Mouse (Mus musculus) C2C12 (cell line): ENCODE results near the gene Zfp13. TPM values are rescaled to one million over a fixed set of nuclear protein-coding genes. Genes with fewer than 3 reads are reported as not detected.

Experiments used
- H3K27me3 ChIP-seq: one replicate; pipeline ENCODE4 v1.6.1; 2011; ENCODE audit not compliant: control insufficient read depth, insufficient read depth, insufficient read length
- H3K36me3 ChIP-seq: one replicate; pipeline ENCODE4 v1.6.1; 2011; ENCODE audit not compliant: control insufficient read depth, insufficient read depth
- H3K4me3 ChIP-seq: one replicate; pipeline ENCODE4 v1.5.1; 2011; ENCODE audit warnings: mild to moderate bottlenecking, control low read depth; ENCODE audit not compliant: poor library complexity, insufficient read depth, severe bottlenecking
- H3K79me2 ChIP-seq: one replicate; pipeline ENCODE4 v1.6.1; 2011; ENCODE audit not compliant: control insufficient read depth, insufficient read depth
- H3K79me3 ChIP-seq: one replicate; pipeline ENCODE4 v1.6.1; 2011; ENCODE audit warnings: low read depth, control low read depth
- H3ac ChIP-seq: one replicate; pipeline ENCODE3; 2011; ENCODE audit warnings: low read depth; ENCODE audit not compliant: control insufficient read depth, insufficient read length
- CEBPB ChIP-seq: IDR thresholded peaks from one replicate; pipeline ENCODE4 v1.6.1; 2011; ENCODE audit warnings: low read depth, mild to moderate bottlenecking, control low read depth, moderate library complexity
- CTCF ChIP-seq: IDR thresholded peaks from one replicate; pipeline ENCODE4 v1.5.1; 2011; ENCODE audit not compliant: control insufficient read depth, insufficient read depth, insufficient read length
- FOSL1 ChIP-seq: IDR thresholded peaks from one replicate; pipeline ENCODE4 v1.8.0; 2011; ENCODE audit warnings: mild to moderate bottlenecking, low read length; ENCODE audit not compliant: poor library complexity, insufficient read depth, severe bottlenecking
- MAX ChIP-seq: IDR thresholded peaks from one replicate; pipeline ENCODE4 v1.6.1; 2011; ENCODE audit warnings: mild to moderate bottlenecking, control low read depth
- MYOD1 ChIP-seq: IDR thresholded peaks from one replicate; pipeline ENCODE4 v1.6.1; 2011; ENCODE audit warnings: low read depth; ENCODE audit not compliant: control insufficient read depth, insufficient read length
- MYOG ChIP-seq: IDR thresholded peaks from one replicate; pipeline ENCODE4 v1.6.1; 2011; ENCODE audit not compliant: control insufficient read depth, insufficient read length; ENCODE audit errors: extremely low read depth
- USF1 ChIP-seq: IDR thresholded peaks from one replicate; pipeline ENCODE4 v1.6.1; 2011; ENCODE audit warnings: low read depth, mild to moderate bottlenecking, control low read depth, moderate library complexity
- polyA plus RNA-seq: library from polyadenylated mRNA; unstranded; fragments of >200 nt; fragmentation: generic; extraction: Trizol; gene quantifications from one replicate; pipeline ENCODE4 v1.2.1, GENCODE M21; 2012; ENCODE audit warnings: missing spikeins

The Zfp13 gene
- polyA plus RNA-seq, 1 experiment = 5.2 TPM

DNA sequence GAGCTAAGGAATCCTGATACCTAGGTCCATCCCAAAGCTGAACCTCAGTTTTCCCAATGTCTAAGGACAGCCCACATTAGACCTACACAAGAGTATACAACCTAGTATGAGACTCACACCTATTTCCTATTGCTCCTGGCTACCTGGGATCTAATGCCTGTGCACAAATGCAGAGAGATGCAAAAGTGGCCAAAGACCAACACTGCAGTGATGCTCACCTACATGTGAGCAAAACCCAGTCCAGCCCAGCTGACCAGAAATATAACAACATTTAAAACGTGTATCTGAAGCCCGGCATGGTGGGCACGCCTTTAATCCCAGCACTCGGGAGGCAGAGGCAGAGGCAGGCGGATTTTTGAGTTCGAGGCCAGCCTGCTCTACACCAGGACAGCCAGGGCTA, 53.4 kb downstream of the Zfp13 start:
- Histone ChIP-seq H3K27me3 (no peaks in the 10 kb centered on the region), H3K4me3 (peak overlapping the region; percentile 81), H3K79me2 (no peaks in the 10 kb centered on the region), H3ac (no peak overlapping the region), H3K79me3 (no peaks in the 10 kb centered on the region), H3K36me3 (no peaks in the 10 kb centered on the region)
- no peak for TF ChIP-seq MYOG
- no peak for TF ChIP-seq MAX
- no peak for TF ChIP-seq FOSL1
- no peak for TF ChIP-seq MYOD1
- TF ChIP-seq CTCF = no peak
- TF ChIP-seq CEBPB = no peak
- TF ChIP-seq USF1 = no peak

DNA sequence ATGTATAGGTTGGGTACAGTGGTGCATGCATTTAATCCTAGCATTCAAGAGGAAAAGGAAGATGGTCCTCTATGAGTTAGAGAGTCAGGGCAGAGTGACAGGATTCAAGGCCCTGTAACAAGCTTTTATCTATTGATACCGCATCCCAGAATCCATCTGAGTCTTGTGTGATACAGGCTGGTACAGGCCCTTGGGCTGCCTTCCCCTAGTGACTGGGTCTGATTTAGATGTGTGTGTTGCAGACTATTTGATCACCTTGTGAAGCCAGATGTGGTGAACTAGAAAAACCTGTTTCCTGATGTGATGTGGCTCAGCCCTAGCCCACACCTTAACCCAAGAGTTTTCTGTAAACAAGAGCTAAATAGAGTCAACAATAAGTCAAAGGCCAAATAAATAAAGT, 54.5 kb downstream of the Zfp13 start:
- H3K4me3 ChIP-seq = no peak overlapping the region
- H3K79me3 ChIP-seq = no peaks in the 10 kb centered on the region
- H3K79me2 ChIP-seq = no peaks in the 10 kb centered on the region
- no peaks in the 10 kb centered on the region for H3K36me3 ChIP-seq
- no peak for TF ChIP-seq MAX
- no peaks in the 10 kb centered on the region for H3K27me3 ChIP-seq
- no peak overlapping the region for H3ac ChIP-seq

DNA sequence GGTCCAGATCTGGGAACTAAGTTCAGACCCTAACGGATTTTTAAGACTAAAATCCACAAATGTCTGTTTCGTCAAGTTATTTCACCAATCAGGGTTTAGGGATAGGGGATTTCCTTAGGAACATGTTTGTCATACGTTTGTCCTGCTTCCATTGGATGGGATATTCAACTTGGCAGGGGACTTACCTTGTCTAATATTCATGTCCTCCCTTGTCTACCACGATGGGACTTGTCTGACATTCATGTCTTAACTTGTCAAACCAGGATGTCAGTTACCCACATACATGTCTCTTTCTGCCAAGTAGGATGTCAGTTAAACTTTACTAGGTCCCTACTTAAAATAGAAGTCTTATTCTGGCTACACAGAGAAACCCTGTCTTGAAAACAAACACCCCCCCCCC, 55.3 kb downstream of the Zfp13 start:
- Histone ChIP-seq H3ac (no peak overlapping the region), H3K79me2 (no peaks in the 10 kb centered on the region), H3K4me3 (no peak overlapping the region), H3K79me3 (no peaks in the 10 kb centered on the region), H3K27me3 (no peaks in the 10 kb centered on the region), H3K36me3 (no peaks in the 10 kb centered on the region)
- TF ChIP-seq CTCF = no peak

DNA sequence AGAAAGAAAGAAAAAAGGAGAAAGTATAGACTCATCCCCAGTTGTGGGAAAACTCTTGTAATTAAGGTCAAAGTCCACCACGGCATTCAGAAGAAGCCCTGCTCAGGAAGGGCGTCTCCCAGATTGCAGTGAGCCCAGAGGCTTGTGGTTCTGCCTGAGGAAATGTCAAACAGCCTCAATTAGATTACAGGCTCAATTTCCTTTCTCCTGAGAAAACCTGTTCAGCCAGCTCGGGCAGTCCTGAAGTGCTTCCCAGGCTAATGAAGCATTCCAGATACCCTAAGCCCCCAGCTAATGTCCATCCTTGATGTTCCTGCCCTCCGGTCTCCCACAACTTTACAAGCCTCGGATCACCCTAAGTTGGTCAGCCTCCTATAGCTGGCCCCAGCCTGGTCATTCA, 56.0 kb downstream of the Zfp13 start:
- Histone ChIP-seq H3K79me3 (no peaks in the 10 kb centered on the region), H3K79me2 (no peaks in the 10 kb centered on the region), H3K36me3 (no peaks in the 10 kb centered on the region), H3ac (no peak overlapping the region), H3K4me3 (no peak overlapping the region), H3K27me3 (no peaks in the 10 kb centered on the region)
- TF ChIP-seq MYOG (no peak), MYOD1 (no peak)

DNA sequence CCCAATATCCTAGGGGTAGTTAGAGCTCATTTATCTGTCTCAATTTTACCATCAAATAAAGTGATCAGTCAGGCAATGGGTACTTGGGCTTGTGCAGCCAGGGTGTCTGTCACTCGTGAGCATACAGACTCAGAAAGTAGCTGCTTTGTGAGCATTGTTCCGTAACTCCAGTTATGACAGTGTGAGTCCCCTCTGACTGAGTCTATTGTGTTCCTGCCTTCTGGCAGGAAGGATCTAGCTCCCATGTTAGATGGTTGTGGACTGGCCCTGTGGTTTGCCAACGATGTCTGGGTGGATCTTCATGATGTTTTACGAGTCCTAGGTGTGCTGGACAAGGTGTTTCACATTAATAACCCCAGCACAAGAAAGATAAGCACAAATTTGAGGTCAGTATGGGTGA, 56.5 kb downstream of the Zfp13 start:
- Histone ChIP-seq H3K79me2 (no peaks in the 10 kb centered on the region), H3K4me3 (no peak overlapping the region), H3K27me3 (no peaks in the 10 kb centered on the region), H3ac (no peak overlapping the region), H3K36me3 (no peaks in the 10 kb centered on the region), H3K79me3 (no peaks in the 10 kb centered on the region)
- no peak for TF ChIP-seq CTCF
- TF ChIP-seq CEBPB = no peak

DNA sequence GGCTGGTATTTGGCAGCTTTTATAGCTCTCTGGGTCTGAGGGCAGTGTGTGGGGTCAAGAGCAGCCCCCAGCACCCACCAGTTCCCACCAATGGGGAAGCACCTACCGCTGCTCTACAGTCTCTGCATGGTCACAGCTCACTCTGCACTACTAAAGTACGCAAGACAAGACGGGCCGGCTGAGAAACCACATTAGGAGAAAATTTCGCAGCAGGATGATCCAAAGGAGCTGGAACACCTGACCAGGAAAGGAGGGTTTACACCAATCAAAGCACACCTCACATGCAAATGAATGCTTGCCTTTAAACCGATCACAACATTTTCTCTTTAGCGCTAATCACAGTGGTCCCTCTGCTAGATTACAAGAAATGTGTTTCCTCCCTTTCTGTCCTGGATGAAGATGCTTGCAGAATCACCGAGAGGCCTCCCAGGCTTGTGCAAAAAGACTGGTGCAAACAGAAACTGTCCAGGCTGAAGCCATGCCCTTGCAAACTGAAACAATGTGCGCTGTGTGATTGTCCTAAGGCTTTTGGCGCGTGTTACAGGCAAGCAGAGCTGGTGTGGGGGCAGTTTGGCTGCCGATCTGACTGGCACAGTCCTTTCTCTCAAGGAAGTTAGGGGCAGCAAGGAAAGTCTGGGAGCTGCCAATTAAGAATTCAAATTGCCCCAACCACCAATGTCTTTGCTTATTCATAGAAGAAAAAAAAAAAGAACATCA, 57.1 kb downstream of the Zfp13 start:
- Histone ChIP-seq H3K4me3 (no peak overlapping the region), H3K27me3 (no peaks in the 10 kb centered on the region), H3K79me2 (no peaks in the 10 kb centered on the region), H3ac (no peak overlapping the region), H3K79me3 (no peaks in the 10 kb centered on the region), H3K36me3 (no peaks in the 10 kb centered on the region)
- TF ChIP-seq MYOD1 (no peak), MAX (no peak)

DNA sequence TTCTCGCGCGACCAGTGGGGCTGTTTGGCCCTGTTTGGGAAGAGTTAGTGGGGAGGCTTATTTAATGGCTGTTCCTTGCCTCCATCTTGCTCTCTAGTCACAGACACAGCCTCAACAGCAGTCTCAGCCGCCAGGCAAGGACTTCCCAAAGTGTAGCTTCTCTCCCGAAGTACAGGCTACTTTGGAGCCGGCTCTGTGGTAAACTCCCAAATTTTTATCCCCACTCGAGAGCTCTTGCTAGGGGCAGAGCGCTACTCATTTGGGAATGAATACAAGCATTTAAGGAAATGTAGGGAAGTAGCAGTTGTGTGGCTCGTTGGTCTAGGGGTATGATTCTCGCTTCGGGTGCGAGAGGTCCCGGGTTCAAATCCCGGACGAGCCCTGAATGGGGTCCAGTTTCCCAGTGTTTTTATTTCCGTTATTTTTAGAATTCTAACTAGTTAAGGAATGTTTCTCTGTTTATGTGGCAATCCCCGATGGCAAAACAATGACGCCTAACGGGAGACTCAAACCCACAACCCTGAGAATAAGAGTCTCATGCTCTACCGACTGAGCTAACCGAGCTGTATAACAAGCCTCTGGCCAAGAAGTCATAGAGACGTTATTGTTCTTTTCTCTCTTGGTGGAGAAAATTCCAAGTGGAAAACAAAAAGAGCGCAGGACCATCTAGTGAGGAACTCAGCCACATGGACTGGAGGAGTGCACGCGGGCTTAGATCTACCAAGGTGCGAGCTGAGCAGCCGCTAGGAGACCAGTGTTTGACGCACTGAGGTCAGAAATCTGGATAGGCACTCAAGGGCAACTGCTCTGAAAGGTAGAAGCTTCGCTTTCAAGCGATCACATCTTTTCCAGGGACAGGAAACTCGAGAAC, 58.4 kb downstream of the Zfp13 start:
- TF ChIP-seq USF1 (no peak), CTCF (no peak), CEBPB (peak; percentile 60), MAX (no peak)
- H3K4me3 ChIP-seq = no peak overlapping the region
- no peaks in the 10 kb centered on the region for H3K79me2 ChIP-seq
- H3ac ChIP-seq = no peak overlapping the region
- no peaks in the 10 kb centered on the region for H3K27me3 ChIP-seq
- no peaks in the 10 kb centered on the region for H3K36me3 ChIP-seq
- no peaks in the 10 kb centered on the region for H3K79me3 ChIP-seq
